Mouse (Mus musculus) colon, adult 2 months (tissue): Measurements from ENCODE around the gene Slc22a22. TPM values are rescaled to one million over a fixed set of nuclear protein-coding genes. Genes with fewer than 3 reads are reported as not detected.

ENCODE experiments used
- polyA plus RNA-seq: library from polyadenylated mRNA; depleted of rRNA; stranded (reverse); fragments of >200 nt; gene quantifications from 2 replicates; pipeline ENCODE4 v1.2.3, GENCODE M21; 2012; rRNA removed

Gene Slc22a22
- not detected in 2 replicates for polyA plus RNA-seq

GRCm38 (mm10) chr15:57477525-57477924 is at the start of gene Slc22a22:
Slc22a22 (minus strand) TSS chr15:57477625.

